Mouse (Mus musculus): ENCODE results near the gene Rsf1.

Gene Rsf1

DNA sequence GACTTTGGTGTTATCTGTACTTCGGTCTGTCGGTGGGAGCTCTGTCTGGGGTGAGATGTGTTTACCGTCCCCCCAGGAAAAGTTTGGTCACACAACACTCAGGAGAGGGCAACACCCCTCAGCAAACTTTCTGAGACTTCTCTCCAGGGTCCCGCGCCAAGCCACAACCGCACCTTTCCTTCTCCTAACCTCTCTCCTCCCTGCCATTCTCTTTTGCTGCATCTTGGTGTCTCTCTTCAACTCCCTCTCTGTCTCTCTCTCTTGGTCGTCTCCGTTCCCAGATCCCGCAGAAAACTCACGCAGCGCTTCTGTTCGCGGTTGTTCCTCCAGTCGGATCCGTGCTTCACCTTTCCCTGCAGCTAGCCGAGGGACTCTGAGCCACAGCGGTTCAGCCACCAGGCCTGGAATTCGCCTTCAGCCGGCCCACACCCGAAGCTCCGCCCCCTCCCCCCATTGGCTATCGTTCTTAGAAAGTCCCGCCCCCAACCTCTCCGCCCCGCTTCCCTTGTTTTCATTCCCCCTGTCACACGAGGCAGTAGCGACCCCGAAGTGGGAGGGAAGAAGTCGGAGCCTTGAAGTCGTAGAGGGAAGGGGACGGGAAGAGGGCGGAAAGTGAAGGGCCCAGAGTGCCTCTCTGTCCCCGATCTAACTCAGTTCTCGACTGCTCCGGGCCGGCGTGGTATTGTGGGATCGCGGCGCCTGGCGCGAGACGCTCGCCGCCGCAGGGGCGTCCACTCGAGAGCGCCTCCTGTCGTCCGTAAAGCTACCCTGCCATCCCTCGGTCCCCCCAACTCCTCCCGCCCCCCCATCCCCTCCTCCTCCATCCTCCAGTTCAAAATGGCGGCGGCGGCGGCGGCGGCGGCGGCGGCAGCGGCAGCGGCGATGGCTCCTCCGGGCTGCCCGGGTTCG lies at the start of gene Rsf1, which contains the start of gene Aamdc:
Gene Rsf1 (plus strand): TSS at position 823 of the 909 bp plus-strand sequence.
Gene Aamdc (minus strand): TSS at position 431 of the 909 bp plus-strand sequence.
- peak; percentile 92 for DNase-seq (ENCODE audit: low read depth)

DNA sequence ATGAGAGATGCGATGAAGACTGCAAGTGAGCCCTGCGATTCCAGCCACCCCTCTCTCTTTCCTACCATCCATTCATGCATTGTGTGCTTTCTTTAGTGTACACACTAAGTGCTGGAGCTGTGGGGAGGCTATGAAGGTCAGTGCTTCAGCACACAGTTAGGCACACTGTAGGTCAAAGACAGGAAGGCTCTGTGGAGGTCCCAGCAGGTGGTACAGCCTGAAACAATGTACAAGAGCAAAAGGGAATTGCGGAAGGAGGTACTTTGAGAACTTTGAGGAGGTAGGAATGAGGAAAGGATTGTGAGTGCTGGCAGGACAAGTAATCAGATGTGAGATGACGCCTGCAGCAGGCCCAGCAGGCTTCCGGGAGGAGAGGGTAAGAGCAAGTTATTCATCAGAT lies 44.2 kb upstream of the Rsf1 start:
- no peak for DNase-seq (ENCODE audit: low read depth)

GRCm38 (mm10) chr7:97536571-97536970 lies 43.1 kb upstream of the Rsf1 start:
- no peak for DNase-seq (ENCODE audit: low read depth)

- no peak for DNase-seq (ENCODE audit: low read depth)
Observed at GRCm38 (mm10) chr7:97546462-97546861, 33.2 kb upstream of the Rsf1 start.

- no peak for DNase-seq (ENCODE audit: low read depth)
Observed at GRCm38 (mm10) chr7:97549301-97549700, 30.4 kb upstream of the Rsf1 start.

- no peak for DNase-seq (ENCODE audit: low read depth)
Observed at GRCm38 (mm10) chr7:97550673-97551072, 29.0 kb upstream of the Rsf1 start.

GRCm38 (mm10) chr7:97563576-97563975 lies 16.1 kb upstream of the Rsf1 start:
- DNase-seq (ENCODE audit: low read depth): no peak

- DNase-seq (ENCODE audit: low read depth): no peak
Observed at GRCm38 (mm10) chr7:97569372-97569771, 10.3 kb upstream of the Rsf1 start.

DNA sequence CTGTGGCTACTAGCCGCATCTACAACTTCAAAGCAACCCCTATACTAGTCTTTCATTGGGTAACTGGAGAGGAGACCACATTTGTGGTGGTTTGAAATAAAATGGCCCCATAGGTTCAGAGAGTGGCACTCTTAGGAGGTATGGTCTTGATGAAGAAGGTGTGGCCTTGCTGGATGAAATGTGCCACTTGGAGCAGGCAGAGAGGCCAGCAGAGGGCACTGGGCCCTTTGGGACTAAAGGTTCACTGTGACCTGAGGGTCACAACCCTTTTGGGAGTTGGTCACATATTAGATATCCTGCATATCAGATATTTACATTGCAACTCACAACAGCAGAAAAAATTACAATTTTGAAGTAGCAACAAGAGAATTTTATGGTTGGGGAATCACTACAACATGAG lies 9.3 kb upstream of the Rsf1 start:
- no peak for DNase-seq (ENCODE audit: low read depth)

GRCm38 (mm10) chr7:97578361-97579066 lies 1.2 kb upstream of the Rsf1 start:
- peak; percentile 9 for DNase-seq (ENCODE audit: low read depth)

- DNase-seq (ENCODE audit: low read depth): peak; percentile 22
Observed at GRCm38 (mm10) chr7:97579976-97580842, 520 bp downstream of the Rsf1 start.

DNA sequence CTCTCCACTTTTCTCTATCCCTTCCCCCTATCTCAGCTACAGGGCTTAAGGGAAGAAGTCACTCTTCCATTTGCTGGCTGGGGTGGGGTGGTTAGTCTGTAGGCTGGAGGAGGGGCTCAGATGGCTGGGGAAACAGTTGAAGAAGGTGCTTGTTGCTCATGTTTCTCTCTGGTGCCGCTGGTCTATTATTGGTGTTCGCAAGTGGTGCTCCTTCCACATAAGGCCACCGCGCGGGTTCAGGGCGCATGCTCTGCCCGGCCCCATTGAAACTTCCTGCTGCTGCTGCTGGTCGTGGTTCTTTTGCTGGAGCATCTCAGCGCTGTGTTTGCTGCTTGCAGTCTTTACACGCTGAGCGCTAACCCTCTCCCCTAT lies 1.1 kb downstream of the Rsf1 start:
- DNase-seq (ENCODE audit: low read depth): peak; percentile 68

DNA sequence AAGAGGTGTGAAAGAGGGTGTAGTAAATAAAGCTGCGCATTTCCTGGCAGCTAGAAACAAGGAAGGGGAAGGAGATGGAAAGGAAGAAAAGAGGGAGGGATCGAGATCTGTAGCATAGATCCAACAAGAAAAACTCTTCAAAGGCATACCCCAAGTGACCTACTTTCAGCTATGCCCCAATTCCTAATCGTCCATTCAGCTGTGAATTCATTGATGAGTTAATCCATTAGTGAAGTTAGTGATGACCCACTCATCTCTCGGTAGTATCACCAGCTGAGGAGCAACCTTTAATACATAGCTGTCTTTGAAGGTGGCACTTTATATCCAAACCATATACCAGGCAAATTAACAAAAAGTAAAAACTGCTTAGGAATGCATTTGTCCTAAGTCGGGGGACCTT lies 8.8 kb downstream of the Rsf1 start:
- no peak for DNase-seq (ENCODE audit: low read depth)

- no peak for DNase-seq (ENCODE audit: low read depth)
Observed at GRCm38 (mm10) chr7:97590488-97590887, 10.8 kb downstream of the Rsf1 start.

GRCm38 (mm10) chr7:97591336-97591735 lies 11.6 kb downstream of the Rsf1 start:
- DNase-seq (ENCODE audit: low read depth): no peak

DNA sequence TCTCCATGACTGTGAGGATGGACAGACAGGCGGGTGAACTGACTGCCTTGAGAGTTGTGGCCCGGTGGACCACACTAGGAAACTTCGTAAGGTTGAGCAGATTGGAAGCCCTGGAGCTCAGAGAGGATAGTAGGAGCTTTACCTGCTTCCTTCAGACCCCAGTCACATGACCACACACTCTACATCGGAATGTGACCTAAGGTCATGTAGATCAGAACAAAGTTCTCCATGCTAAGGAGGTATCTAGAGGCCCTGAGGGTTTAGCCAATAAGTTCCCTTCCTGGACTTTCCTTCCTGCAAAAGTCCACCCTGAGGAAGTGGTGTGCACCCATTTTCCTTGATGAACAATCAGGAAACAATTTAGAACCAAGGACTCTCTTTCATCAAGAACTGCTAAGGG lies 12.7 kb downstream of the Rsf1 start:
- DNase-seq (ENCODE audit: low read depth): no peak

DNA sequence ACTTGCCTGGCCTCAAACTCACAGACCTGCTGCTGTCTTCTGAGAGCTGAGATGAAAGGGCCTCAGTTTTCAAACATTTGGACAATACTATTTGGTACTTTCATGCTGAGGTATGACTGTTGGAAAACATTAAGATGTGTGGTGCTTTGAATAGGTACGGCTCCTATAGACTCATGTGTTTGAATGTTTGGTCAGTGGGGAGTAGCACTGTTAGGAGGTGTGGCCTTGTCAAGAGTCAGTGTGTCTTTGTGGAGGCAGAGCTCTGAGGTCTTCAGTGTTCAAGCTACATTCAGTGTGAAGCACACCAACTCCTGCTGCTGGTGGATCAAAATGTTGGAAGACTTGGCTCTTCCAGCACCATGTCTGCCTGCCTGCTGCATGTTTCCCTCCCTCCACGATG lies 13.8 kb downstream of the Rsf1 start:
- DNase-seq (ENCODE audit: low read depth): no peak

GRCm38 (mm10) chr7:97598548-97598947 lies 18.9 kb downstream of the Rsf1 start:
- DNase-seq (ENCODE audit: low read depth): no peak

GRCm38 (mm10) chr7:97621346-97621745 lies 41.7 kb downstream of the Rsf1 start:
- no peak for DNase-seq (ENCODE audit: low read depth)

- no peak for DNase-seq (ENCODE audit: low read depth)
Observed at GRCm38 (mm10) chr7:97622676-97623075, 43.0 kb downstream of the Rsf1 start.

GRCm38 (mm10) chr7:97623402-97623801 lies 43.7 kb downstream of the Rsf1 start:
- DNase-seq (ENCODE audit: low read depth): no peak

DNA sequence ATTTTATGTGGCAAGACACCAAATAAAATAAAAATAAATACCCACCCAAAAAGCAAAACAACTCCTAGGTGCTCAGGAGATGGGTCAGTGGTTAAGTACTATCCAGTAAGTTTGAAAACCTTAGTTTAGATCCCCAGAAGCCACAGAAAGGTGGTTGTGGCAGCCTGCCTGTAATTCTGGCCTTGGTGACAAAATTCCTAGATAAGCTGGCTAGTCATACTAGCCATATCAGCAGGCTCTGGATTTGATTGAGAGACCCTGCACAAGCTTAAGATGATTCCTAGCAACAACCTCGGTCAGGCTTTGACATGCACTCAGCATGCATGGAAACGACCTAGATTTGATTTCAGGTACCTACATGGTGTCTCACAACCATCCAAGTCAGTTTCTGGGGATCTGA lies 49.7 kb downstream of the Rsf1 start:
- DNase-seq (ENCODE audit: low read depth): no peak

Measured in c-Kit-positive CD71-negative TER-119-negative erythroid progenitor cells, embryonic 14.5 days (primary cell).